Mouse (Mus musculus): ENCODE measurements around the gene Zfp874b. TPM values are rescaled to one million over a fixed set of nuclear protein-coding genes. Genes with fewer than 3 reads are reported as not detected.
"Not testable (repeated sequence)": the region's sequence is repeated elsewhere in the genome, so short reads cannot be mapped to it uniquely, and the experiment has no call there.

Gene Zfp874b
- total and polyA plus RNA-seq, 2 experiments from 2014 or later = 1.5 to 21.7 TPM

DNA sequence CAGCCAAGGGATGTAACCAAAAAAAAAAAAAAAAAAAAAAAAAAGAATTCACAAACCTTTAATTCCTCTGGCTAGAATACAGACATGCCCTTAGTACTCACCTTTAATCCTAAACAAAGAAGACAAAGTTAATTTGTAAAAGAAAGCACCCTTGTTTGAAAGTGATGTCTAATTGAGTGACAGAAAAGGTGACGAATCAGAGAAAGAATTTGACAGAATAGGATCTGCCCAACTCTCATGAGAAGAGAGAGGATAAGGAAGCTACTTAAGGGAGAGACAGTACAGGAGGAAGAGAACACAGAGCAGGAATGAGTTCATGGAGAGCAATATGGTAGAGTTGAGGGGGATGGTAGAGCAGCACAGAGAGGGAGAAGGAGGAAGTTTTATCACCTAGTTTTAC is 11.6 kb upstream of the Zfp874b start:
- Histone ChIP-seq H3K4me3 (ENCODE audit: low read depth, low read length) (no peak overlapping the region), H3K36me3 (replicated peaks; ENCODE audit: control insufficient read depth, insufficient read depth, low read length) (peaks cover 43% of the 10 kb centered on the region), H3K4me2 (ENCODE audit: low read depth, low read length) (no peak overlapping the region), H3K9me3 (replicated peaks; ENCODE audit: control insufficient read depth, low read length) (peaks cover 13% of the 10 kb centered on the region), H3K9ac (replicated peaks; ENCODE audit: low read depth, low read length) (no peak overlapping the region), H3K4me1 (ENCODE audit: control insufficient read depth, insufficient read depth) (peaks cover 6% of the 10 kb centered on the region; the same call in 1 of the 2 replicates), H3K27me3 (ENCODE audit: control insufficient read depth, insufficient read depth, low read length) (no peaks in the 10 kb centered on the region), H3K27ac (ENCODE audit: low read depth) (no peak overlapping the region)
- 94% methylated on average over 1 of the region's 1 CpGs for WGBS
- no peak for DNase-seq (ENCODE audit: low spot score)
- TF ChIP-seq EP300 (IDR thresholded peaks at IDR 0.05; ENCODE audit: low read depth) (no peak), CTCF (IDR thresholded peaks at IDR 0.05; ENCODE audit: low read depth) (no peak)
- no peak for ATAC-seq (ENCODE audit: insufficient read depth, low read depth)

DNA sequence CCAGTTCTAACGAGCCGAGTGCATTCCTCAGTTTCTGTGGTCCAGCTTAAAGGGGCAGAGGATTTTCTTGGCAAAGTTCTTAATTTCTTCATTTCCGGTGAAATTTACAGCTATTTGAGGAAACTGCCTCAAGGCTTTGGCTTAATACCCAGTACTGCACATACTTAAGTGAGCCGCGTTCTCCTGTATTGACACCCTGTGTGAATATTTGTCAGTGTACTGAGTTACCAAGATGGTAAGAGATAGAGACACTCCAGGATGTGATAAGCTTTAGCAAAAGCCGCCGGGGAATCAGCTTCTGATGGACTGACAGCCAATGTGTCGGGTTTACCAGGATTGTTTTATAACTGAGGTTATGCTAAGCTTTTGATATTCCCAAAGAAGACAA is 360 bp upstream of the Zfp874b start:
- ATAC-seq (ENCODE audit: insufficient read depth, low read depth) (peak; percentile 15), DNase-seq (ENCODE audit: low spot score) (no peak)
- peak overlapping the region; percentile 79; the same call in 1 of the 2 replicates for H3K27ac ChIP-seq (ENCODE audit: low read depth)
- H3K4me3 ChIP-seq (ENCODE audit: low read depth, low read length) = peak overlapping the region; percentile 79
- H3K36me3 ChIP-seq (replicated peaks; ENCODE audit: control insufficient read depth, insufficient read depth, low read length) = peaks cover 14% of the 10 kb centered on the region
- peaks cover 5% of the 10 kb centered on the region; the same call in 1 of the 2 replicates for H3K4me1 ChIP-seq (ENCODE audit: control insufficient read depth, insufficient read depth)
- WGBS = 16% methylated on average over 8 of the region's 8 CpGs
- TF ChIP-seq EP300 (IDR thresholded peaks at IDR 0.05; ENCODE audit: low read depth) = no peak
- TF ChIP-seq CTCF (IDR thresholded peaks at IDR 0.05; ENCODE audit: low read depth) = no peak
- peak overlapping the region; percentile 69 for H3K4me2 ChIP-seq (ENCODE audit: low read depth, low read length)
- H3K27me3 ChIP-seq (ENCODE audit: control insufficient read depth, insufficient read depth, low read length) = no peaks in the 10 kb centered on the region
- H3K9me3 ChIP-seq (replicated peaks; ENCODE audit: control insufficient read depth, low read length) = no peaks in the 10 kb centered on the region
- H3K9ac ChIP-seq (replicated peaks; ENCODE audit: low read depth, low read length) = peak overlapping the region; percentile 59; the same call in 1 of the 2 replicates

DNA sequence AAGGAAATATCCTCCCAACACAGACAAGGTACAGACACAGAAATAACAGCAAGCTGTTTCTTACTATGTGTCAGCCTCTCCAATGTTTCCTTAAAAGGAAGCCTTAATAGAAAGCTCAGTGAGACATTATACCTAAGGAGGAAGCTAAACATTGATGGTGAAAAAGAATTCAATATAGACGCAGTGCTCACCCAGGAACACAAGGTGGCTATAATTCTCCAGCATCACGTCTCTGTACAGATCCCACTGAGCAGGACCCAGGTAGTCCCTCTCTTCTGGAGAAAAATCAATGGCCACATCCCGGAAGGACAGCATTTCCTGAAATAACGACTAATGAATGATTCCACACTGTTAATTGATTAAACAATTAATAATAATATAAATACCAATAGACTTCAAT is 2.5 kb downstream of the Zfp874b start:
- Histone ChIP-seq H3K4me3 (ENCODE audit: low read depth, low read length) (no peak overlapping the region), H3K9ac (replicated peaks; ENCODE audit: low read depth, low read length) (no peak overlapping the region), H3K27ac (ENCODE audit: low read depth) (no peak overlapping the region), H3K4me2 (ENCODE audit: low read depth, low read length) (no peak overlapping the region), H3K4me1 (ENCODE audit: control insufficient read depth, insufficient read depth) (peaks cover 5% of the 10 kb centered on the region; the same call in 1 of the 2 replicates), H3K36me3 (replicated peaks; ENCODE audit: control insufficient read depth, insufficient read depth, low read length) (peaks cover 14% of the 10 kb centered on the region), H3K27me3 (ENCODE audit: control insufficient read depth, insufficient read depth, low read length) (no peaks in the 10 kb centered on the region), H3K9me3 (replicated peaks; ENCODE audit: control insufficient read depth, low read length) (no peaks in the 10 kb centered on the region)
- WGBS = 53% methylated on average over 4 of the region's 4 CpGs
- DNase-seq (ENCODE audit: low spot score) (no peak), ATAC-seq (ENCODE audit: insufficient read depth, low read depth) (no peak)
- TF ChIP-seq EP300 (IDR thresholded peaks at IDR 0.05; ENCODE audit: low read depth) (no peak), CTCF (IDR thresholded peaks at IDR 0.05; ENCODE audit: low read depth) (no peak)

DNA sequence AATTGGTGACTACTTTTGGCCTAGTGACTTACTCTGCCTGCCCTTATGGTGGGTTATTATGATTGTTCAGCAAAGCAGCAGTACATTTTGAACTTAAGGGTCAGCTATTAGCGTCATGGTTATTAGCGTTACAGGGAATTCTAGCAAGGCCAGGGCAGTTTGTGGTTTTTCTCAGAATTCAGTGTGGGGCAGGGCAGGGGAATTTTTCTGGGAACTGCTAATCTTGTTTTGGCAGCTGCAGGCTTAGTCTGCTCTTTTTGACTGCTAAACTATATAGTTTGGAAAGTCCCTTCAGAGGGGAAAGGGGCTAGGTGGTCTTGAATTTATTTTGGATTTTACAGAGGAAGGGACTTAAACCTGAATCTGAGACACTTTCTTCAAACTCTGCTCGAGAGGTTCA is 14.8 kb downstream of the Zfp874b start:
- Histone ChIP-seq H3K4me2 (ENCODE audit: low read depth, low read length) (no peak overlapping the region), H3K4me1 (ENCODE audit: control insufficient read depth, insufficient read depth) (no peaks in the 10 kb centered on the region), H3K4me3 (ENCODE audit: low read depth, low read length) (no peak overlapping the region), H3K27ac (ENCODE audit: low read depth) (no peak overlapping the region), H3K9me3 (replicated peaks; ENCODE audit: control insufficient read depth, low read length) (0 out of 2 replicates have a peak, but pooled peaks cover 4% of the 10 kb centered on the region), H3K36me3 (replicated peaks; ENCODE audit: control insufficient read depth, insufficient read depth, low read length) (peaks cover 31% of the 10 kb centered on the region), H3K9ac (replicated peaks; ENCODE audit: low read depth, low read length) (no peak overlapping the region), H3K27me3 (ENCODE audit: control insufficient read depth, insufficient read depth, low read length) (no peaks in the 10 kb centered on the region)
- WGBS = 90% methylated on average over 3 of the region's 3 CpGs
- TF ChIP-seq EP300 (IDR thresholded peaks at IDR 0.05; ENCODE audit: low read depth) (no peak), CTCF (IDR thresholded peaks at IDR 0.05; ENCODE audit: low read depth) (no peak)
- no peak for DNase-seq (ENCODE audit: low spot score)
- ATAC-seq (ENCODE audit: insufficient read depth, low read depth) = no peak

DNA sequence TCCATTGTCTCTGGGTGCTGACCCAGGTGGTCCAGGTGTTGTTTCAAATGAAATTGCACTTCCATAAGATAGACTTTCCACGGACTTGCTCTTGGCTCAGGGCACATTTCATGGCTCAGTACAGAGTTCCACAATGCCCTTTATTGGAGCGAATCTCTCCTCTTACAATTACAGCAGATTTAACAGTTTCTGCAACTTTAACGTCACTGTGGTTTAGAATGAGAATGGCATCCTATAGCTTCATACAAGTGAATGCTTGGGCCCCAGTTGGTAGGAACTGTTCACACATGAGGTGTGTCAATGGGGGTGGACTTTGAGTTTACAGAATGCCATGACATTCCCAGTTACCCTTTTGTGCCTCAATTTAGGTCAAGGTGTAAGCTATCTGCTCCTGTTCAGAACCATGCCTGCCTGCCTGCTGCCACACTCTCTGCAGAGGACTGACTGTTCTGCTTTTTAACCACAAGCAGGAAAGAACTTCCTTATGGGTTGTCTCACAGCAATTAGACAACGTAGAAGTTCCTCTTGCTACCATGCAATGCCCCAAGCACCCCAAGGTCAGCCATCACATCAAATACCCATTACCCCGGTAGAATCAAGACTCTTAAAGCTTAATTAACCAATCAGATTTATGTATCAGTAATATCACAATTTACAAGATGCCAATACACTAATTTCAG is 20.4 kb downstream of the Zfp874b start:
- not testable (repeated sequence) for H3K27ac ChIP-seq (ENCODE audit: low read depth); H3K4me3 ChIP-seq (ENCODE audit: low read depth, low read length); H3K27me3 ChIP-seq (ENCODE audit: control insufficient read depth, insufficient read depth, low read length); ATAC-seq (ENCODE audit: insufficient read depth, low read depth); DNase-seq (ENCODE audit: low spot score); H3K4me1 ChIP-seq (ENCODE audit: control insufficient read depth, insufficient read depth); H3K36me3 ChIP-seq (replicated peaks; ENCODE audit: control insufficient read depth, insufficient read depth, low read length); H3K9ac ChIP-seq (replicated peaks; ENCODE audit: low read depth, low read length); H3K9me3 ChIP-seq (replicated peaks; ENCODE audit: control insufficient read depth, low read length); H3K4me2 ChIP-seq (ENCODE audit: low read depth, low read length)
- 61% methylated on average over 2 of the region's 5 CpGs for WGBS

DNA sequence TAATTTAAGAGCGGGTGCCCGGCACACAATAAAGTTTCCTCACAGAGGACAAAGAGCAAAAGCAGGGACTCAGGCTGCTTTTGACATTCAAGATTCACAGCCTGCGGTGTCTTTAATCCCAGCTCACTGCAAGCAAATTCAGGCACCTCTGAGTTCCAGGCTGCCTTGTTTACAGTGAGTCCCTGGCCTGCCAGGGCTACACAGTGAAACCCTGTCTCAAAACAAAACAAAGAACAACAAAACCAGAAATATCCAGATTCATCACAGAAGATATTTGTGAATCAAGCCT is 32.1 kb downstream of the Zfp874b start:
- TF ChIP-seq EP300 (IDR thresholded peaks at IDR 0.05; ENCODE audit: low read depth) = no peak
- no peak for TF ChIP-seq CTCF (IDR thresholded peaks at IDR 0.05; ENCODE audit: low read depth)
- 9% methylated on average over 3 of the region's 3 CpGs for WGBS
- no peaks in the 10 kb centered on the region for H3K27me3 ChIP-seq (ENCODE audit: control insufficient read depth, insufficient read depth, low read length)
- peak overlapping the region; percentile 71 for H3K4me2 ChIP-seq (ENCODE audit: low read depth, low read length)
- H3K36me3 ChIP-seq (replicated peaks; ENCODE audit: control insufficient read depth, insufficient read depth, low read length) = peaks cover 6% of the 10 kb centered on the region
- peaks cover 3% of the 10 kb centered on the region; the same call in 1 of the 2 replicates for H3K4me1 ChIP-seq (ENCODE audit: control insufficient read depth, insufficient read depth)
- peak overlapping the region; percentile 47; the same call in 1 of the 2 replicates for H3K9ac ChIP-seq (replicated peaks; ENCODE audit: low read depth, low read length)
- H3K9me3 ChIP-seq (replicated peaks; ENCODE audit: control insufficient read depth, low read length) = no peaks in the 10 kb centered on the region
- H3K4me3 ChIP-seq (ENCODE audit: low read depth, low read length) = peak overlapping the region; percentile 64
- ATAC-seq (ENCODE audit: insufficient read depth, low read depth) (no peak), DNase-seq (ENCODE audit: low spot score) (no peak)
- peak overlapping the region; percentile 46 for H3K27ac ChIP-seq (ENCODE audit: low read depth)
